Mouse (Mus musculus): Measurements from ENCODE around the gene Gm10912. TPM values are rescaled to one million over a fixed set of nuclear protein-coding genes. Genes with fewer than 3 reads are reported as not detected.
"Not testable (repeated sequence)": the region's sequence is repeated elsewhere in the genome, so short reads cannot be mapped to it uniquely, and the experiment has no call there.

Gm10912 gene
- total RNA-seq, 2 experiments from 2014 or later = 0.15 TPM; not detected in 1

DNA sequence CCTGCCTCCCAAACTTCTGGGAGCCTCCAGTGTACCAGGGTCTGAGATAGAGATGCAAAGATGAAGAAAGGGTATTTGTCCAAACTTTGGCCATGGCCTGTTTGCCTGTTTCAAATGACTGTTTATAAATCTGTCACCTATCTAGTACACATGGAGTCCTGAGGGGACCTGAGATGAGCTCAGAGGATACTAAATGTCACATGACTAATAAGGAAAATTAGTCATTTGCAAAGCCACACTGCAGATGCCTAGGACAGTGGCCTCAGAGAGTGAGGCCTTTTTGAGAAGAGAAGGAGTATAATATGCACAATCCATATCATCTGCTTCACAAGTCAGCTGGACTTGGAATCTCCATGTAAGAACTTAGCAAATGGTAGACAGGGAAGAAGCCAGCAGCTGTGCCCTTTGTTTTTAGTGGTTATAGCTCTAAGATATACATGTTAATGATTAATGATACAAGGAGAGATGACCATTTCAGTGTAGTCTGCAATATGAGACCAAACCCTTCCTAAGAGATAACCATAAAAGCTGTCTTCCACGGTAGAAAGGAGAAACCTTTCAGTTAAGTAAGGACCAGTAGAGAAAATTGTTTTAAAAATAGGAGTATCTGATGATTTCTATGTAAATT lies 45.7 kb downstream of the Gm10912 start:
- not testable (repeated sequence) for ATAC-seq (replicated peaks; ENCODE audit: poor library complexity, severe bottlenecking)

DNA sequence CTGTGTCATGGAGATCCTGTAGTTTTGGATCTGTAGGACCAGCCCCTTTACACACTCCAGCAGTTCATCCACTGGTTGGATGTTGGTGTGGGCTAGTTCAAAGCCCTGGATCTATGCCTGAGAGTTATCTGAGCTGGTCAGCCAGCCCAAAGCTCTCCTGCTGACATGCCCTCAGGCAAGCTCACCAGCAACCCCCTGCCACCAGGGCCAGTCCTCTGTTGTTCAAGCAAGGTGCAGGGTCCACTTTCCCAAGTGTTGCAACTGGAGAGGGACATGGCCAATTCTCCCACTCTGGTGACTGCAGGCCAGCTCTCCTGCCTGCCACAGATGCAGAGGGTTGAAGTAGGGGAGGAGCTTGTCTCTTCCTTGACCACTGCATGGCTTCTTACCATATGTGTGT lies 47.9 kb downstream of the Gm10912 start:
- ATAC-seq (replicated peaks; ENCODE audit: poor library complexity, severe bottlenecking) = not testable (repeated sequence)

DNA sequence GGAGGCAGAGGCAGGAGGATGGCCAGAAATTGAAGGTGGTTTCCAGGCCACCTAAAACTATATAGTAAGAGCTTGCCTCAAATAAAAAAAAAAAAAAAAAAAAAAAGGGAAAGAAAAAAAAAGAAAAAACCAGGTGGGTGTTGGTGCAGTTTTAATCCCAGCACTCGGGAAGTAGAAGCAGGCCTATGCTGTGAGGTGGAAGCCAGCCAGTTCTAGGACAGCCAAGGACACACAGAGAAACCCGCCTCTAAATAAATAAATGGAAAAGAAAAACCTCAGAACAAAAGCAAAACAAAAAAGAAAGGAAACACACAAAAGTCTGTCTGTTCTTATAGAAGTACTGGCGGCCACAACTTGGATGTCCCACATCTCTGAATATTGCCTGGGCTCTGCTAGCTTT lies 49.3 kb downstream of the Gm10912 start:
- no peak for ATAC-seq (replicated peaks; ENCODE audit: poor library complexity, severe bottlenecking)

Other genes with a start within 250 kb of the Gm10912 start
- 334 and 343 TPM in 2 replicates for gene Lmo2, start 107.8 kb upstream of the Gm10912 start, total RNA-seq (2014; fragmentation: Nextera tagmentation)
- 231 and 233 TPM in 2 replicates for gene Lmo2, start 107.8 kb upstream of the Gm10912 start, total RNA-seq (2017)
- 45.1 and 45.5 TPM in 2 replicates for gene Fbxo3, start 38.1 kb upstream of the Gm10912 start, total RNA-seq (2014; fragmentation: Nextera tagmentation)
- 57.4 and 64.1 TPM in 2 replicates for gene Fbxo3, start 38.1 kb upstream of the Gm10912 start, total RNA-seq (2017)
- not detected in 2 replicates for gene 4931422A03Rik, start 37.5 kb upstream of the Gm10912 start, total RNA-seq (2014; fragmentation: Nextera tagmentation)
- gene 4931422A03Rik, start 37.5 kb upstream of the Gm10912 start, total RNA-seq (2017) = 0.98 TPM in 1 of 2 replicates, not detected in the other
- not detected in 2 replicates for gene Gm10799, start 2.7 kb downstream of the Gm10912 start, total RNA-seq (2014; fragmentation: Nextera tagmentation)
- gene Gm10799, start 2.7 kb downstream of the Gm10912 start, total RNA-seq (2017) = not detected in 2 replicates
- not detected in 2 replicates for gene Cd59b, start 4.0 kb downstream of the Gm10912 start, total RNA-seq (2014; fragmentation: Nextera tagmentation)
- 3.1 TPM in 1 of 2 replicates, not detected in the other for gene Cd59b, start 4.0 kb downstream of the Gm10912 start, total RNA-seq (2017)
- 0.26 and 1.1 TPM in 2 replicates for gene Cd59a, start 30.0 kb downstream of the Gm10912 start, total RNA-seq (2014; fragmentation: Nextera tagmentation)
- 0.88 and 1.2 TPM in 2 replicates for gene Cd59a, start 30.0 kb downstream of the Gm10912 start, total RNA-seq (2017)
- not detected in 2 replicates for gene A930018P22Rik, start 56.9 kb downstream of the Gm10912 start, total RNA-seq (2014; fragmentation: Nextera tagmentation)
- not detected in 2 replicates for gene A930018P22Rik, start 56.9 kb downstream of the Gm10912 start, total RNA-seq (2017)